Mouse (Mus musculus) G1E (cell line): ENCODE measurements around the gene Pla2g4b.

ENCODE experiments used
- CTCF ChIP-seq: IDR thresholded peaks from 2 replicates; pipeline ENCODE4 v1.5.1; 2012; ENCODE audit warnings: low read depth, low read length, inconsistent platforms, mixed read lengths
- TAL1 ChIP-seq: conservative IDR thresholded peaks from 2 replicates; pipeline ENCODE4 v1.6.1; 2012; ENCODE audit warnings: low read depth, low read length, inconsistent platforms, mixed read lengths

GRCm38 (mm10) chr2:119993515-119993914 is 39.7 kb upstream of the Pla2g4b start:
- TF ChIP-seq CTCF, result no peak
- TF ChIP-seq TAL1, result no peak
